Mouse (Mus musculus) layer of hippocampus, postnatal 25 days (tissue): ENCODE data around the gene Spg7. TPM values are rescaled to one million over a fixed set of nuclear protein-coding genes. Genes with fewer than 3 reads are reported as not detected.
"Not testable (repeated sequence)": the region's sequence is repeated elsewhere in the genome, so short reads cannot be mapped to it uniquely, and the experiment has no call there.

Experiments used
- DNase-seq, 2 experiments: peaks; one replicate each; pipeline ENCODE4 v3.0.0; 2022; ENCODE audit warnings: mixed read lengths in 2 of 2, low spot score in 1 of 2; ENCODE audit errors: extremely low spot score in 1 of 2
- total RNA-seq, 2 experiments: library from RNA; stranded (reverse); gene quantifications; 2 replicates each; pipeline ENCODE4 v1.2.3; 2021

The Spg7 gene
- 10 to 100 TPM; 54.5 to 72.1 TPM for total RNA-seq

- DNase-seq = no peak
Observed at GRCm38 (mm10) chr8:123062721-123063120, at the start of gene Spg7. Gene Spg7, plus strand, starts transcription at chr8:123062942.

GRCm38 (mm10) chr8:123014429-123014828 is 48.3 kb upstream of the Spg7 start:
- no peak for DNase-seq

GRCm38 (mm10) chr8:123015074-123015473 is 47.7 kb upstream of the Spg7 start:
- DNase-seq = no peak

- DNase-seq = no peak
Observed at GRCm38 (mm10) chr8:123017143-123017542, 45.6 kb upstream of the Spg7 start.

GRCm38 (mm10) chr8:123018484-123019164 is 44.1 kb upstream of the Spg7 start:
- DNase-seq = no peak

GRCm38 (mm10) chr8:123020084-123020483 is 42.7 kb upstream of the Spg7 start:
- DNase-seq = no peak

- no peak for DNase-seq
Observed at GRCm38 (mm10) chr8:123020859-123021258, 41.9 kb upstream of the Spg7 start.

GRCm38 (mm10) chr8:123021259-123021658 is 41.5 kb upstream of the Spg7 start:
- no peak for DNase-seq

GRCm38 (mm10) chr8:123022727-123023126 is 40.0 kb upstream of the Spg7 start:
- DNase-seq = no peak

GRCm38 (mm10) chr8:123024226-123024625 is 38.5 kb upstream of the Spg7 start:
- no peak for DNase-seq

GRCm38 (mm10) chr8:123025951-123026351 is 36.8 kb upstream of the Spg7 start:
- no peak for DNase-seq

- DNase-seq = no peak
Observed at GRCm38 (mm10) chr8:123027786-123028185, 35.0 kb upstream of the Spg7 start.

- DNase-seq = not testable (repeated sequence)
Observed at GRCm38 (mm10) chr8:123030091-123030490, 32.7 kb upstream of the Spg7 start.

- DNase-seq = no peak
Observed at GRCm38 (mm10) chr8:123031321-123031978, 31.3 kb upstream of the Spg7 start.

GRCm38 (mm10) chr8:123032730-123033129 is 30.0 kb upstream of the Spg7 start:
- DNase-seq = no peak

- no peak for DNase-seq
Observed at GRCm38 (mm10) chr8:123033431-123033830, 29.3 kb upstream of the Spg7 start.

GRCm38 (mm10) chr8:123034171-123034570 is 28.6 kb upstream of the Spg7 start:
- DNase-seq = no peak

GRCm38 (mm10) chr8:123036956-123037355 is 25.8 kb upstream of the Spg7 start:
- no peak for DNase-seq

- no peak for DNase-seq
Observed at GRCm38 (mm10) chr8:123037487-123037886, 25.3 kb upstream of the Spg7 start.

- DNase-seq = no peak
Observed at GRCm38 (mm10) chr8:123038351-123038750, 24.4 kb upstream of the Spg7 start.

- DNase-seq = no peak
Observed at GRCm38 (mm10) chr8:123039376-123040109, 23.2 kb upstream of the Spg7 start.
